Mouse (Mus musculus) erythroblast, embryonic 14.5 days (primary cell): ENCODE results near the gene Ralgapa1. TPM values are rescaled to one million over a fixed set of nuclear protein-coding genes. Genes with fewer than 3 reads are reported as not detected.

Experiments
- H3K27me3 ChIP-seq: 2 replicates; pipeline ENCODE4 v1.6.1; 2012; ENCODE audit warnings: inconsistent platforms; ENCODE audit not compliant: control insufficient read depth
- H3K36me3 ChIP-seq: 2 replicates; pipeline ENCODE4 v1.6.1; 2012; ENCODE audit warnings: mild to moderate bottlenecking, inconsistent platforms; ENCODE audit not compliant: control insufficient read depth
- H3K4me1 ChIP-seq: 2 replicates; pipeline ENCODE4 v1.6.1; 2012; ENCODE audit warnings: inconsistent platforms; ENCODE audit not compliant: control insufficient read depth
- H3K4me3 ChIP-seq: replicated peaks from 2 replicates; pipeline ENCODE3; 2012; ENCODE audit warnings: moderate library complexity, mild to moderate bottlenecking, inconsistent platforms
- H3K9me3 ChIP-seq: 2 replicates; pipeline ENCODE4 v1.6.1; 2012; ENCODE audit warnings: low read length, inconsistent platforms, mixed read lengths; ENCODE audit not compliant: control insufficient read depth
- GATA1 ChIP-seq: IDR thresholded peaks from 2 replicates; pipeline ENCODE4 v1.6.1; 2012; ENCODE audit warnings: low read length, inconsistent platforms, mixed read lengths
- TAL1 ChIP-seq: IDR thresholded peaks from 3 replicates; pipeline ENCODE4 v1.6.1; 2012; ENCODE audit warnings: low read length, inconsistent platforms, mixed read lengths
- polyA plus RNA-seq: library from polyadenylated mRNA; stranded (reverse); fragments of >175 nt; gene quantifications from 2 replicates; pipeline ENCODE4 v1.2.3, GENCODE M21; 2012

The Ralgapa1 gene
- polyA plus RNA-seq, 1 experiment: 0.83 TPM

DNA sequence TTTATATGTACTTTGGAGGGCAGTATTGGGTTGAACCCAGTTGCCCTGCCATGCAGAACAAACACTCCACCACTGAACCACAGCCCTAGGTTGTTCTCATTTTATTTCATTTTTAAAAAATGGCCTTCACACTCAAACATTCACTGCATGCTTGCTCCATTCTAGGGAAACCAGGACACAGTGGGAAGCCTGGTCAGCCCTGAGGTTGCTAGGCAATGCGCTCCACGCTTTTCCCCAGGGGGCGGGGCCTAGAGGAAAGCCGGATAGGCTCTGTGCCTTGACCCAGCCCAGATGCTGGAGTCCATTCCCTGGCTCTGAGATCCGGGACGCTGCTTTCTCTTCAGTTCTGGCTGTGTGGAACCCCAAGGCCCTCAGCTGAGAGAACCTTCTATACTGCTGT, 247.2 kb downstream of the Ralgapa1 start:
- no peaks in the 10 kb centered on the region for H3K36me3 ChIP-seq
- no peak overlapping the region for H3K4me3 ChIP-seq
- no peaks in the 10 kb centered on the region for H3K4me1 ChIP-seq
- H3K27me3 ChIP-seq: no peaks in the 10 kb centered on the region
- H3K9me3 ChIP-seq: no peaks in the 10 kb centered on the region; the same call in 1 of the 2 replicates
- no peak for TF ChIP-seq GATA1

DNA sequence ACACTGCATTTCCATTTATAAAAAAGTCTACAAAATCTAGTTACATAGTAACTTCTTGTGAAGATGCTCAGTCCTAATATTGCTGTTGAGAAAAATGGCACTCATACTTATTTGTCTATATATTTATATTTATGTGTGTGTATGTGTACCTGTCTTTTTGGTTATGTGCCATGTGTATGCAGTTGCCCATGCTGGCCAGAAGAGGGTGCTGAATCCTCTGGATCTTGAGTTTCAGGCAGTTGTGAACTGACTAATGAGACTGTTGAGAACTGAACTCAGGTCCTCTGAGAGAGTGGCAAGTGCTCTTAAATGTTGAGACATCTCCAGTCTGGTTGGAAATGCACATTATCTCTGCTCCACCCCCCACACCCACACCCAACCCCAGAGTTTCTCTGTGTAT, 247.9 kb downstream of the Ralgapa1 start:
- no peak for TF ChIP-seq GATA1
- TF ChIP-seq TAL1: no peak

DNA sequence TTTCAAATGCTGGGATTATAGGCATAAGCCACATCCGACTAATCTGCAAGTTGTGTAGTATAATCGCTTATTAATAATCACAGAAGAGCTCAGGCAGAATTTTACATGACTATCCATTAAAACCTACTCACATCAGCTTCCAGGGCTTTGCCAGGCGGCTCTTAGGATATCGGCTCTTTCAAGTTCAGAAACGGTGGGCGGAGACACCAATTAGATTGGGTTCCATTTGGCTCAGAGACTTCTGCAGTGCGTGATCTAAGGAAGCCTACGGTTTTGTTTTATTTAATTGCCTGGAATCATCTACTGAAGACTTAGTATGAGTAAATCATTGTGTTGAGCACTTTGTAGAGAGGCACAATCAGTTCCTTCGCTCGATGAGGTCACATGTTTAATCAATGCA, 249.3 kb downstream of the Ralgapa1 start:
- Histone ChIP-seq H3K36me3 (no peaks in the 10 kb centered on the region), H3K4me3 (no peak overlapping the region), H3K27me3 (no peaks in the 10 kb centered on the region), H3K4me1 (no peaks in the 10 kb centered on the region), H3K9me3 (no peaks in the 10 kb centered on the region; the same call in 1 of the 2 replicates)
- TF ChIP-seq TAL1 (no peak), GATA1 (no peak)

More for the DNA sequence above, 247.9 kb downstream of the Ralgapa1 start:
- H3K4me1 ChIP-seq: no peaks in the 10 kb centered on the region
- H3K36me3 ChIP-seq: no peaks in the 10 kb centered on the region
- H3K9me3 ChIP-seq: no peaks in the 10 kb centered on the region; the same call in 1 of the 2 replicates
- H3K27me3 ChIP-seq: no peaks in the 10 kb centered on the region
- no peak overlapping the region for H3K4me3 ChIP-seq

DNA sequence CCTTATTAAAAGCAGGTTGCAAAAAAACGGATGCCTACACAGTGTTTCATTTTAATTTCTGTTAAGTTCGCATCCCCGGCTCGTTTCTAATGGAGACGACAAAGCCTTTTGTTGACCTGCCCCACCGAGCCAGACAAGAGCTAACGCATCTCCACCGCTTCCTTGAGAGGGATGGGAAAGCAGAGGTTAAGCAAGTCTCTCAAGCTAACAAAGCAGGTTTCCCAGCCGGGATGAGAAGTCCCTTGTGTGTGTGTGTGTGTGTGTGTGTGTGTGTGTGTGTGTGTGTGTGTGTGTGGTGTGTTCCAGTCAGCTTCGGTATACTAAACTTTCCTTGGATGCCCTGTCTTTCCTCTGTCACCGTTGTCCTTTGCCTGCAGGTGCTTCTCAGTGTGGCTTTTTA, 249.8 kb downstream of the Ralgapa1 start:
- no peaks in the 10 kb centered on the region for H3K36me3 ChIP-seq
- H3K9me3 ChIP-seq: no peaks in the 10 kb centered on the region; the same call in 1 of the 2 replicates
- no peaks in the 10 kb centered on the region for H3K27me3 ChIP-seq
- H3K4me1 ChIP-seq: no peaks in the 10 kb centered on the region
- no peak overlapping the region for H3K4me3 ChIP-seq
- no peak for TF ChIP-seq TAL1
- no peak for TF ChIP-seq GATA1

DNA sequence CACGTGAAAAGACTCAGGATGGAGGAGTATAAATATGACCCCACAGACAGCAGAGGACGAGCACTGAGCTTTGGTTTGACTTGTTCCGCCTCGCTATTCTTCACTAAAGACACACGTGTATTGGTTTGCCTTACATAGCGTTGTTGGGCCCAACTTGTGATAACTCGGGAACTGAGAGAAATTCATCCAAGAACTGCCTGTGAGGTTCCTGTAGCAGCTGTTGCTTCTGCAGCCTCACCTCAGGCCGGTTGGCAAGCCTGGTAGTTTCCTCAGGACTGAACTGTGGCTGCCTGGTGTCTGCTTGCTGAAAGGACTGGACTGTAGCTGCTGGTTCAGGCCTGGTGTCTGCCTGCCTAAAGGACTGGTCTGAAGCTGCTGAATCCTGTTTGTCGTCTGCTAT, 250.3 kb downstream of the Ralgapa1 start:
- no peaks in the 10 kb centered on the region for H3K36me3 ChIP-seq
- H3K9me3 ChIP-seq: peaks cover under 1% of the 10 kb centered on the region; the same call in 1 of the 2 replicates
- TF ChIP-seq TAL1 (no peak), GATA1 (no peak)
- H3K27me3 ChIP-seq: no peaks in the 10 kb centered on the region
- H3K4me1 ChIP-seq: no peaks in the 10 kb centered on the region
- no peak overlapping the region for H3K4me3 ChIP-seq

DNA sequence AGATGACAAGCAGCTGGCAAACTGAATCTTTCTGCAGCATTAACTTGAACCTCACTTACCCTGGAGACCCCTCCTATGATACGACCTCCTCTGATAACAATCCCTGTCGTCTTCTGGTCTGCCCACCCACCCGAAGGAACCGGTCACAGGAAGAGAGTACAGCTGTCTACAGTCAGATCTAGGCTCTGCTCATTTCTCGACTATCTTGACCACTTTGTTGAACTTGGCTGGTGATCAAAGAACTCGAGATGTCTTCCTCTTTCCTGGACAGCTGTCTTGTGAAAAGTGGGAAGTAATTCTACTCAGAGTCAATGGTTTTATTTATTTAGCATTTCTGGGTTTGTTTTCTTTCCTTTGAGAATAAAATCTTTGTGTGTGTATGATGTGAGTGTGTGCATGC, 251.3 kb downstream of the Ralgapa1 start:
- Histone ChIP-seq H3K9me3 (peaks cover 6% of the 10 kb centered on the region; the same call in 1 of the 2 replicates), H3K4me3 (no peak overlapping the region), H3K27me3 (no peaks in the 10 kb centered on the region), H3K4me1 (no peaks in the 10 kb centered on the region), H3K36me3 (no peaks in the 10 kb centered on the region)
- no peak for TF ChIP-seq GATA1
- no peak for TF ChIP-seq TAL1

DNA sequence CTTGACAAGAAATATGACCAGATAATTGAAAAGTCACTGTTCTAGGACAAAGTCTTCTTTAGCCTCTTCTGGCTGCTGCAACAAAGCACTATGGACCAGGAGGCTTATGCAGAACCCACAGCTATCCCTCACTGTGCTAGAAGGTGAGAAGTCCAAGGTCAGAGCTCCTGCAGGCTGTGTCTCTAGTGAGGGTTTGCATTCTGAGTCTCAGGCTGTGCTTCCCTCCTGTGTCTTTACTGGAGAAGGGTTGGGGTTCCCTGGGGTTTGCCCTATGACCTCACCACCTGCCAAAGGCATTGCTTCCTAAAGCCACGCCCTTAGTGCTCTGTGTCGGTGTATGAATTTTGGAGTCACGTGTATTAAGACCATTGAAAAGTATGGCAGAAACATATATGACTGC, 252.5 kb downstream of the Ralgapa1 start:
- TF ChIP-seq TAL1 (no peak), GATA1 (no peak)
- no peak overlapping the region for H3K4me3 ChIP-seq
- H3K27me3 ChIP-seq: no peaks in the 10 kb centered on the region
- H3K4me1 ChIP-seq: no peaks in the 10 kb centered on the region
- H3K9me3 ChIP-seq: peaks cover 6% of the 10 kb centered on the region; the same call in 1 of the 2 replicates
- H3K36me3 ChIP-seq: no peaks in the 10 kb centered on the region

DNA sequence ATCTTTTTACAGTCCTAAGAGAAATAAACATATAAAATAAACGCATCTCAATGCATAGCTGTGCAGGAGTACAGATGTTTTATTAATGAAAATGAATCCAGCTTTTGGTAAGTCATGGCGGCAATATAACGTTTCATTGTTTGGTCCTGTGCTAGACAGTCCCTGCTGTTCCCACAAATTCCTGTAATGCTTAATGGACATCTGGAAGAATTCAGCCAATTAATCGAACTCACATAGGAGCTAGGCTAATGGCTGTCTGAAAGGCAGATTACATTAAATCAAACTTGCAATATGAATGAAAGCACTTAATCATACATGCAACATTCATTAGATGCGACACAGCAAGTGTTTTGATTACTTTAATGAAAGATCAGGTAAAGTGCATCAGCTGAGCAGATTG, 254.1 kb downstream of the Ralgapa1 start:
- TF ChIP-seq GATA1 (no peak), TAL1 (no peak)
- Histone ChIP-seq H3K9me3 (peaks cover 6% of the 10 kb centered on the region; the same call in 1 of the 2 replicates), H3K4me1 (no peaks in the 10 kb centered on the region), H3K4me3 (no peak overlapping the region), H3K27me3 (no peaks in the 10 kb centered on the region), H3K36me3 (no peaks in the 10 kb centered on the region)

DNA sequence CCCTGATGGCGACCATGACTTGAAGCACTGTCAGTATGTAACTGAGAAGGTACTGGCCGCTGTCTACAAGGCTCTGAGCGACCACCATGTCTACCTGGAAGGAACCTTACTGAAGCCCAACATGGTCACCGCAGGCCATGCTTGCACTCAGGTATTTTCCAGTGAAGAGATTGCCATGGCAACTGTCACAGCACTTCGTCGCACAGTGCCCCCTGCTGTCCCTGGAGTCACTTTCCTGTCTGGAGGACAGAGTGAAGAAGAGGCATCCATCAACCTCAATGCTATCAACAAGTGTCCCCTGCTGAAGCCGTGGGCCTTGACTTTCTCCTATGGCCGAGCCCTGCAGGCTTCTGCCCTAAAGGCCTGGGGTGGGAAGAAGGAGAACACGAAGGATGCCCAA, 255.1 kb downstream of the Ralgapa1 start:
- Histone ChIP-seq H3K4me1 (no peaks in the 10 kb centered on the region), H3K36me3 (no peaks in the 10 kb centered on the region), H3K4me3 (no peak overlapping the region), H3K27me3 (no peaks in the 10 kb centered on the region), H3K9me3 (peaks cover 6% of the 10 kb centered on the region; the same call in 1 of the 2 replicates)
- no peak for TF ChIP-seq GATA1
- no peak for TF ChIP-seq TAL1

DNA sequence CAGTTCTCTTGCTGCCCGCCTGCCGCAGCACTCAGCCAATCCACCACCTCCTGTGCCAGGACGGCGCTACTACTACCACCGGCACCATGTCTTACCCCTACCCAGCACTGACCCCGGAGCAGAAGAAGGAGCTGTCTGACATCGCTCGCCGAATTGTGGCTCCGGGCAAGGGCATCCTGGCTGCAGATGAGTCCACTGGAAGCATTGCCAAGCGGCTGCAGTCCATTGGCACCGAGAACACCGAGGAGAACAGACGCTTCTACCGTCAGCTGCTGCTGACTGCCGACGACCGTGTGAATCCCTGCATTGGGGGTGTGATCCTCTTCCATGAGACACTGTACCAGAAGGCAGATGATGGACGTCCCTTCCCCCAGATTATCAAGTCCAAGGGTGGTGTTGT, 255.8 kb downstream of the Ralgapa1 start, which contains the start of gene Aldoart2:
TSS of gene Aldoart2 (plus strand) at position 34 of the 400 bp plus-strand sequence.
- no peak for TF ChIP-seq GATA1
- TF ChIP-seq TAL1: no peak
- peaks cover 2% of the 10 kb centered on the region; the same call in 1 of the 2 replicates for H3K4me1 ChIP-seq
- no peaks in the 10 kb centered on the region for H3K27me3 ChIP-seq
- H3K9me3 ChIP-seq: peaks cover 6% of the 10 kb centered on the region; the same call in 1 of the 2 replicates
- H3K36me3 ChIP-seq: no peaks in the 10 kb centered on the region
- H3K4me3 ChIP-seq: no peak within 1 kb of the TSS
